Mouse (Mus musculus) erythroblast, embryonic 14.5 days (primary cell): ENCODE results near the gene 4930550C14Rik. TPM values are rescaled to one million over a fixed set of nuclear protein-coding genes. Genes with fewer than 3 reads are reported as not detected.
A peak's percentile ranks its signal among the peaks of the same experiment; 100 is the strongest.

ENCODE experiments used
- H3K27me3 ChIP-seq: 2 replicates; pipeline ENCODE4 v1.6.1; 2012; ENCODE audit warnings: inconsistent platforms; ENCODE audit not compliant: control insufficient read depth
- H3K36me3 ChIP-seq: 2 replicates; pipeline ENCODE4 v1.6.1; 2012; ENCODE audit warnings: mild to moderate bottlenecking, inconsistent platforms; ENCODE audit not compliant: control insufficient read depth
- H3K4me1 ChIP-seq: 2 replicates; pipeline ENCODE4 v1.6.1; 2012; ENCODE audit warnings: inconsistent platforms; ENCODE audit not compliant: control insufficient read depth
- H3K4me3 ChIP-seq: replicated peaks from 2 replicates; pipeline ENCODE3; 2012; ENCODE audit warnings: moderate library complexity, mild to moderate bottlenecking, inconsistent platforms
- H3K9me3 ChIP-seq: 2 replicates; pipeline ENCODE4 v1.6.1; 2012; ENCODE audit warnings: low read length, inconsistent platforms, mixed read lengths; ENCODE audit not compliant: control insufficient read depth
- GATA1 ChIP-seq: IDR thresholded peaks from 2 replicates; pipeline ENCODE4 v1.6.1; 2012; ENCODE audit warnings: low read length, inconsistent platforms, mixed read lengths
- TAL1 ChIP-seq: IDR thresholded peaks from 3 replicates; pipeline ENCODE4 v1.6.1; 2012; ENCODE audit warnings: low read length, inconsistent platforms, mixed read lengths
- polyA plus RNA-seq: library from polyadenylated mRNA; stranded (reverse); fragments of >175 nt; gene quantifications from 2 replicates; pipeline ENCODE4 v1.2.3, GENCODE M21; 2012

4930550C14Rik gene
- polyA plus RNA-seq, 1 experiment: 0.09 TPM

- TF ChIP-seq GATA1 (no peak), TAL1 (no peak)
- Histone ChIP-seq H3K9me3 (no peaks in the 10 kb centered on the region), H3K36me3 (no peaks in the 10 kb centered on the region), H3K27me3 (no peaks in the 10 kb centered on the region), H3K4me1 (peaks cover 7% of the 10 kb centered on the region), H3K4me3 (no peak overlapping the region)
Measured at GRCm38 (mm10) chr9:53400696-53401095, 1.4 kb upstream of the 4930550C14Rik start.

- TF ChIP-seq GATA1: no peak
- no peak for TF ChIP-seq TAL1
- H3K4me3 ChIP-seq: no peak overlapping the region
- no peaks in the 10 kb centered on the region for H3K36me3 ChIP-seq
- H3K9me3 ChIP-seq: no peaks in the 10 kb centered on the region
- H3K4me1 ChIP-seq: peaks cover 7% of the 10 kb centered on the region
- H3K27me3 ChIP-seq: no peaks in the 10 kb centered on the region
Measured at GRCm38 (mm10) chr9:53401146-53401545, 979 bp upstream of the 4930550C14Rik start.

- Histone ChIP-seq H3K4me3 (no peak overlapping the region), H3K9me3 (no peaks in the 10 kb centered on the region; the same call in 1 of the 2 replicates), H3K4me1 (peaks cover 7% of the 10 kb centered on the region), H3K27me3 (no peaks in the 10 kb centered on the region), H3K36me3 (no peaks in the 10 kb centered on the region)
- TF ChIP-seq TAL1 (no peak), GATA1 (no peak)
Measured at GRCm38 (mm10) chr9:53402991-53403390, 866 bp downstream of the 4930550C14Rik start.

- Histone ChIP-seq H3K9me3 (no peaks in the 10 kb centered on the region; the same call in 1 of the 2 replicates), H3K27me3 (no peaks in the 10 kb centered on the region), H3K4me1 (peaks cover 16% of the 10 kb centered on the region), H3K36me3 (no peaks in the 10 kb centered on the region), H3K4me3 (no peak overlapping the region)
- TF ChIP-seq GATA1 (no peak), TAL1 (no peak)
Measured at GRCm38 (mm10) chr9:53404050-53404752, 2.1 kb downstream of the 4930550C14Rik start.

- no peaks in the 10 kb centered on the region for H3K27me3 ChIP-seq
- peaks cover 25% of the 10 kb centered on the region for H3K4me1 ChIP-seq
- no peaks in the 10 kb centered on the region; the same call in 1 of the 2 replicates for H3K9me3 ChIP-seq
- TF ChIP-seq TAL1: no peak
- TF ChIP-seq GATA1: no peak
- H3K36me3 ChIP-seq: no peaks in the 10 kb centered on the region
- H3K4me3 ChIP-seq: peak overlapping the region; percentile 22
Measured at GRCm38 (mm10) chr9:53404753-53405722, 2.9 kb downstream of the 4930550C14Rik start.

GRCm38 (mm10) chr9:53408548-53408947 is 6.4 kb downstream of the 4930550C14Rik start:
- Histone ChIP-seq H3K36me3 (no peaks in the 10 kb centered on the region), H3K4me1 (peaks cover 37% of the 10 kb centered on the region), H3K9me3 (no peaks in the 10 kb centered on the region; the same call in 1 of the 2 replicates), H3K4me3 (no peak overlapping the region), H3K27me3 (no peaks in the 10 kb centered on the region)
- TF ChIP-seq GATA1 (no peak), TAL1 (no peak)

GRCm38 (mm10) chr9:53408953-53409361 is 6.8 kb downstream of the 4930550C14Rik start:
- Histone ChIP-seq H3K4me3 (no peak overlapping the region), H3K9me3 (no peaks in the 10 kb centered on the region; the same call in 1 of the 2 replicates), H3K4me1 (peaks cover 37% of the 10 kb centered on the region), H3K36me3 (no peaks in the 10 kb centered on the region), H3K27me3 (no peaks in the 10 kb centered on the region)
- TF ChIP-seq GATA1 (no peak), TAL1 (no peak)

- Histone ChIP-seq H3K36me3 (no peaks in the 10 kb centered on the region), H3K9me3 (no peaks in the 10 kb centered on the region; the same call in 1 of the 2 replicates), H3K4me1 (peaks cover 37% of the 10 kb centered on the region), H3K4me3 (no peak overlapping the region), H3K27me3 (no peaks in the 10 kb centered on the region)
- no peak for TF ChIP-seq GATA1
Measured at GRCm38 (mm10) chr9:53409427-53409826, 7.3 kb downstream of the 4930550C14Rik start.

GRCm38 (mm10) chr9:53422133-53422896 is 20.2 kb downstream of the 4930550C14Rik start:
- H3K4me1 ChIP-seq: peaks cover 40% of the 10 kb centered on the region
- peak; percentile 61 for TF ChIP-seq TAL1
- no peak for TF ChIP-seq GATA1

More at GRCm38 (mm10) chr9:53422133-53422896, 20.2 kb downstream of the 4930550C14Rik start:
- Histone ChIP-seq H3K9me3 (no peaks in the 10 kb centered on the region), H3K4me3 (peak overlapping the region; percentile 50), H3K36me3 (no peaks in the 10 kb centered on the region), H3K27me3 (no peaks in the 10 kb centered on the region)
